Mouse (Mus musculus) hindbrain, postnatal 0 days (tissue): ENCODE data around the gene Cx3cr1. TPM values are rescaled to one million over a fixed set of nuclear protein-coding genes. Genes with fewer than 3 reads are reported as not detected.
A peak's percentile ranks its signal among the peaks of the same experiment; 100 is the strongest.

Experiments used
- ATAC-seq: fragments of 200-750 bp; cut with Nextera tagmentation; 2 replicates; pipeline ENCODE4 v1.8.0; 2017; ENCODE audit warnings: mild to moderate bottlenecking, moderate TSS enrichment, moderate library complexity
- DNase-seq: peaks from one replicate; pipeline ENCODE4 v3.0.0-alpha.2; 2015; ENCODE audit warnings: low spot score
- H3K27ac ChIP-seq: fragments of 300-500 bp; sonication (generic); 2 replicates; pipeline ENCODE4 v1.5.1; 2014; ENCODE audit warnings: mild to moderate bottlenecking
- H3K27me3 ChIP-seq: fragments of 300-500 bp; sonication (generic); 2 replicates; pipeline ENCODE4 v1.6.1; 2014; ENCODE audit warnings: low read length, mixed read lengths; ENCODE audit not compliant: insufficient read depth
- H3K36me3 ChIP-seq: fragments of 300-500 bp; sonication (generic); 2 replicates; pipeline ENCODE4 v1.6.1; 2014; ENCODE audit warnings: low read length, mixed read lengths; ENCODE audit not compliant: insufficient read depth
- H3K4me1 ChIP-seq: fragments of 300-500 bp; sonication (generic); 2 replicates; pipeline ENCODE4 v1.6.1; 2014; ENCODE audit warnings: antibody characterized with exemption, low read length, mixed read lengths; ENCODE audit not compliant: insufficient read depth
- H3K4me2 ChIP-seq: fragments of 300-500 bp; sonication (generic); 2 replicates; pipeline ENCODE4 v1.6.1; 2014; ENCODE audit warnings: low read depth, mild to moderate bottlenecking, low read length, moderate library complexity, mixed read lengths
- H3K4me3 ChIP-seq: fragments of 300-500 bp; sonication (generic); 2 replicates; pipeline ENCODE4 v1.5.1; 2014; ENCODE audit warnings: low read length
- H3K9ac ChIP-seq: fragments of 300-500 bp; sonication (generic); replicated peaks from 2 replicates; pipeline ENCODE4 v1.6.1; 2014; ENCODE audit warnings: mild to moderate bottlenecking, low read length, moderate library complexity, mixed read lengths
- H3K9me3 ChIP-seq: fragments of 300-500 bp; sonication (generic); 2 replicates; pipeline ENCODE4 v1.6.1; 2016; ENCODE audit warnings: low read length, mixed read lengths
- CTCF ChIP-seq: IDR thresholded peaks from 2 replicates; pipeline ENCODE4 v1.5.1; 2016; ENCODE audit warnings: antibody characterized with exemption, control low read depth, low read depth
- WGBS: fragments of 180-500 bp; shearing (Covaris S2); extraction: QIAGEN DNeasy Blood & Tissue Kit; methylation state at CpG from one replicate; pipeline ENCODE4 v1.1.7; 2014; 5-methylcytosine and 5-hydroxymethylcytosine counted together
- polyA plus RNA-seq: library from polyadenylated mRNA; unstranded; fragments of >200 nt; fragmentation: Nextera tagmentation; extraction: Ambion mirVana; gene quantifications from 2 replicates; pipeline ENCODE4 v1.2.1, GENCODE M21; 2015
- total RNA-seq: library from RNA; depleted of rRNA; stranded (reverse); fragments of >200 nt; gene quantifications from 2 replicates; pipeline ENCODE4 v1.2.3, GENCODE M21; 2014

The Cx3cr1 gene
- total and polyA plus RNA-seq, 2 experiments from 2014 or later = 12.2 to 17.3 TPM

- Histone ChIP-seq H3K4me1 (no peaks in the 10 kb centered on the region), H3K36me3 (no peaks in the 10 kb centered on the region), H3K27ac (peak overlapping the region; percentile 36; the same call in 1 of the 2 replicates), H3K4me3 (no peak overlapping the region), H3K9me3 (no peaks in the 10 kb centered on the region), H3K27me3 (no peaks in the 10 kb centered on the region), H3K4me2 (no peak overlapping the region), H3K9ac (no peak overlapping the region)
- 0 out of 2 replicates have a peak, but pooled peaks have one; percentile 43 for ATAC-seq
- peak; percentile 20 for DNase-seq
- WGBS = 37% methylated on average over 6 of the region's 6 CpGs
- TF ChIP-seq CTCF = no peak
Measured at GRCm38 (mm10) chr9:119950434-119950833, 119.2 kb downstream of the Cx3cr1 start.

- H3K36me3 ChIP-seq = no peaks in the 10 kb centered on the region
- no peak overlapping the region for H3K9ac ChIP-seq
- H3K27ac ChIP-seq = no peak overlapping the region
- no peaks in the 10 kb centered on the region for H3K4me1 ChIP-seq
- ATAC-seq (no peak), DNase-seq (no peak)
- TF ChIP-seq CTCF = no peak
- H3K27me3 ChIP-seq = no peaks in the 10 kb centered on the region
- WGBS = 49% methylated on average over 3 of the region's 3 CpGs
- H3K9me3 ChIP-seq = no peaks in the 10 kb centered on the region
- no peak overlapping the region for H3K4me3 ChIP-seq
- no peak overlapping the region for H3K4me2 ChIP-seq
Measured at GRCm38 (mm10) chr9:119948804-119949203, 120.9 kb downstream of the Cx3cr1 start.

- TF ChIP-seq CTCF = peak; percentile 58
Measured at GRCm38 (mm10) chr9:119945173-119945900, 124.3 kb downstream of the Cx3cr1 start.

GRCm38 (mm10) chr9:119943326-119943725, 126.4 kb downstream of the Cx3cr1 start:
- H3K9me3 ChIP-seq = no peaks in the 10 kb centered on the region
- ATAC-seq = no peak
- no peaks in the 10 kb centered on the region for H3K36me3 ChIP-seq
- no peak overlapping the region for H3K4me3 ChIP-seq
- no peaks in the 10 kb centered on the region for H3K4me1 ChIP-seq
- no peak for TF ChIP-seq CTCF
- H3K27ac ChIP-seq = no peak overlapping the region
- no peaks in the 10 kb centered on the region for H3K27me3 ChIP-seq
- WGBS = 65% methylated on average over 1 of the region's 1 CpGs
- no peak for DNase-seq
- H3K9ac ChIP-seq = no peak overlapping the region
- no peak overlapping the region for H3K4me2 ChIP-seq

More at GRCm38 (mm10) chr9:119945173-119945900, 124.3 kb downstream of the Cx3cr1 start:
- no peak overlapping the region for H3K27ac ChIP-seq
- no peaks in the 10 kb centered on the region for H3K9me3 ChIP-seq
- WGBS = 73% methylated on average over 12 of the region's 12 CpGs
- H3K9ac ChIP-seq = no peak overlapping the region
- no peaks in the 10 kb centered on the region for H3K36me3 ChIP-seq
- no peaks in the 10 kb centered on the region for H3K4me1 ChIP-seq
- ATAC-seq (no peak), DNase-seq (no peak)
- no peak overlapping the region for H3K4me3 ChIP-seq
- no peaks in the 10 kb centered on the region for H3K27me3 ChIP-seq
- H3K4me2 ChIP-seq = no peak overlapping the region

GRCm38 (mm10) chr9:119941861-119942260, 127.8 kb downstream of the Cx3cr1 start:
- Histone ChIP-seq H3K4me1 (no peaks in the 10 kb centered on the region), H3K9ac (no peak overlapping the region)
- 74% methylated on average over 14 of the region's 14 CpGs for WGBS

GRCm38 (mm10) chr9:119941407-119941806, 128.3 kb downstream of the Cx3cr1 start:
- Histone ChIP-seq H3K4me3 (no peak overlapping the region), H3K27ac (no peak overlapping the region), H3K27me3 (no peaks in the 10 kb centered on the region), H3K9ac (no peak overlapping the region), H3K4me2 (no peak overlapping the region), H3K9me3 (no peaks in the 10 kb centered on the region), H3K36me3 (no peaks in the 10 kb centered on the region), H3K4me1 (peaks cover 3% of the 10 kb centered on the region; the same call in 1 of the 2 replicates)
- DNase-seq = no peak
- ATAC-seq = no peak
- TF ChIP-seq CTCF = no peak
- 67% methylated on average over 5 of the region's 5 CpGs for WGBS

More at GRCm38 (mm10) chr9:119941861-119942260, 127.8 kb downstream of the Cx3cr1 start:
- no peak overlapping the region for H3K4me3 ChIP-seq
- no peaks in the 10 kb centered on the region for H3K9me3 ChIP-seq
- ATAC-seq (no peak), DNase-seq (peak; percentile 37)
- H3K4me2 ChIP-seq = no peak overlapping the region
- H3K27me3 ChIP-seq = no peaks in the 10 kb centered on the region
- H3K27ac ChIP-seq = no peak overlapping the region
- TF ChIP-seq CTCF = no peak
- H3K36me3 ChIP-seq = no peaks in the 10 kb centered on the region

GRCm38 (mm10) chr9:119939646-119940045, 130.0 kb downstream of the Cx3cr1 start:
- H3K4me3 ChIP-seq = no peak overlapping the region
- no peak for TF ChIP-seq CTCF

More at GRCm38 (mm10) chr9:119939646-119940045, 130.0 kb downstream of the Cx3cr1 start:
- H3K4me2 ChIP-seq = no peak overlapping the region
- 82% methylated on average over 10 of the region's 10 CpGs for WGBS
- no peaks in the 10 kb centered on the region for H3K9me3 ChIP-seq
- H3K9ac ChIP-seq = no peak overlapping the region
- DNase-seq (no peak), ATAC-seq (no peak)
- peaks cover 5% of the 10 kb centered on the region; the same call in 1 of the 2 replicates for H3K4me1 ChIP-seq
- H3K27ac ChIP-seq = no peak overlapping the region
- no peaks in the 10 kb centered on the region for H3K27me3 ChIP-seq
- no peaks in the 10 kb centered on the region for H3K36me3 ChIP-seq
